Mouse (Mus musculus) natural killer cell, adult 2 months (primary cell): ENCODE measurements at regions not wholly inside any gene's neighbourhood (a gene's known extent, or its start where the extent isn't known, plus 50 kb on each side); places are given as distances from the start of the nearest gene placed in this dataset.

Source experiments
- DNase-seq, 2 experiments: peaks; one replicate each; pipeline ENCODE4 v3.0.0; 2022; ENCODE audit warnings: low spot score in 2 of 2

DNA sequence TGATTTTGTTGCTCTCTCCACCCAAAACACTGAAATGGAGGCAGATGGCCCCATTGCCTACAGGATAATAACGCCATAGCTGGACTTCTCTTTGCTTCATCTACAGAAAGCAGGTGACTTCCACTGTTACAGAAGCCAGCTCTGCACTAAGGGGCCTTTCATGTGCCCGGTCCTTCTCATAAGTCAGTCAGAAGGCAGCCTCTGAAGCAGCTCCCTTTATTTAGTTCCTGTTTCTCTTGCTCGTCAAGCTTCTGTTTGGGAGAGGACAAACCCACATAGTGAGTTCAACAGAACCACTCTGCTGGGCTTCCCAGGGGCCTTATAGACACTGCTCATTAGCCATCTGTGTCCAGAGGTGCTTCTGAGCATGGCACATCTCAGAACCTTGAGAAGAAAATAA lies 205.1 kb upstream of the Hhip start:
- DNase-seq, result no peak

DNA sequence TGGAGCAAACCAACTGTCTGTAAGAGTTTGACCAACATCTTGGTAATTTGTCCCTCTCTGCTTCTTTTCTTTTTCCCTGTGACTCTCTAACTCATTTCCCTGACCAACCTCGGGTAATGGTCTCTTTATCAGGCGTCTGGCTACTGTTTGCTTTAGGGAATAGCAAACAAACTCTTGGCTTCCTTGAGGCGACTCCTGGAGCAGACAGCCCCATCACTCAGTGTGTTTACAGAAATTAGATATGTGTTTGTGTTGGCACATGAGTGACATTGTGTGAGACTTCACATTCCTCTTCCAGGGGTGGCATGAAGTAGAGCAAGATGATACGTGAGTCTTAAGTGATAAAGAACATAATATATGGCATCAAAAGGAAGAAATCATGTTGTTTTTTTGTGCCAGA lies 195.7 kb upstream of the Hhip start:
- no peak for DNase-seq

DNA sequence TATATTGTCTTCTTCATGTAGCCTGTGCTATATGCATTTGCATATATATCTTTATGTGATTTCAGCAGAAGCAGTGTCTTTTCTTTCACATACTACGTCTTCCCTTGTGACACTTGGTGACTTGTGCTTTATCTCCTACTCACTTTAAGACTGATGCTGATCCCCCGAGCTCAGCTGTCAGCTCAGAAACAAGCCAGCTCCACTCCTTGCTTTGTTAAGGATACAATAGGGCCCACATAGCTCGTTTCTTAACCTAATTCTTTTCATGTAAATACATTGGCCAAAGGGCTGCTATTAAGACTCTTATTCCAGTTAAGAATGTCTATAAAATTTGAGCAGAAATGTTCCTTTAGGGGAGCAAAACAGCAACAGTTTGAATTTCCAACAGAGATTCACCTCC lies 193.8 kb upstream of the Hhip start:
- no peak for DNase-seq

DNA sequence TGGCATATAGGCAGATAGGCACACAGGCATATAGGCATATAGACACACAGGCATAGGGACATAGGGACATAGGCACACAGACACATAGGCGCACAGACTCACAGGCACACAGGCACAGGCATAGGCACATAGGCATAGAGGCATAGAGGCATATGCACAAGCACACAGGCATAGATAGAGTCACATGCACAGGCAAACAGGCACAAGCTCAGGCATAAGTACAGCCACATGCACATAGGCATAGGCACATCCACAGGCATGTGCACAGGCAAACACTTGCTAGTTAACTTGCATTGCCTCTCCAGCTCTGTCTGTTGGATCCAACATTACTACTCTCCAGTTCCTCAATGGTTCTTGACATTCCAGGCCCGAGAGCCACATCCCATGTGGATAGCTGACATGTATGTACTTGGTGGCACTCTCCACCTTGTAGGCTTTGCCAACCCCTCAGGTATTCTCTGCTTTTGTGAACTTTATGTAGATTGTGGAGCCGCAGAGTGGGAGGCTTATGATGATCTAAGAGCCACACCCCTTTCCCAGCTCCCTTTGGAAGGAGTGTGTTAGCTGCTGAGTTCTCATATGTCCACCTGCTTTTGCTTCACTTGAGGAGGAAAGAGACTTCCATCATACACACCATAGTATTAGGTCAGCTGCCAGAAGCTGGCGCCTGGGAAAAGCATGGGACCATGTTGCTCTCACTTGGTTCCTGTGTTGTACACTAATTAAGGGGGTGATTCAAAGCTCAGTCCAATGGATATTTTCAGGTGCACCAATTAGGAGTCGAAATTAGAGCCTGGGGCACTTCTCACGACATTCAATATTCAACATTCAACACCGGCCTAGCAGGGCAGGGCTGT lies 192.7 kb upstream of the Hhip start:
- DNase-seq, result no peak

DNA sequence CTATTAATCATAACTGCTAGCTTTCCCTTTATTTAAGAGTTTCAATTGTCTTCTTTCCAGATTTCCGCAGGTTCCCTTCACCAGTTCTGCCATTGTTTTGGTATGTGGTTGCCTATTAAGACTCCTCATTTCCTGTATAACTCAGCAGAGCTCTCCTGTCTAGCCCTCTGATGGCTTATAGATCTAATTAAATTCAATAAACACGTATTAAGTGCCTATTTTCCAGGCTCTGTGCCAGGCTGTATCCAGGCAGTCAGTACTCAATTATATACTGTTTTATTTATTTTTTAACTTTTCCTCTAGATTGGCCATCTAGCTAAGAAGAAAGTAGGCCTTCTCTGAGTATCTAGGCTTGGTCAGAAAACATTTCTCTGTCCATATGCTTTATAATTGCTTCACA lies 192.0 kb upstream of the Hhip start:
- no peak for DNase-seq

DNA sequence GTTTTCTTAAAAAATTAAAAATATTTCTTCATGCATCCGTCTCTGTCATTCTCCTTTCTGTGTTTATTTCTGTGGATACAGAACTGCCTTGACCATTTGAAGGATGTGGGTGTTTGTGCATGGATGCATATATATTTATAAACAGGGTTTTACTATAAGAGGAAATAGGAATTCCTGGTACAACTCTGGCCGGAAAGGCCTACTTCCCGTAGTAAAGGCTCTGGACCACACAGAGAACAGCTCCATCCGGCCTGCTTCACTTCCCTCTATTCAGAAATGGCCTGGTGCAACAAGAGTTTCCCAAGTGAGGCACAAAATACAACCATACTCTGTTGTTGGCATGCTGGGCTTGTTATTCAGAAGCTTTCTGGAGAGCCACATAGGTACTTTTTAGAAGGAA lies 182.1 kb upstream of the Hhip start:
- DNase-seq, result no peak

DNA sequence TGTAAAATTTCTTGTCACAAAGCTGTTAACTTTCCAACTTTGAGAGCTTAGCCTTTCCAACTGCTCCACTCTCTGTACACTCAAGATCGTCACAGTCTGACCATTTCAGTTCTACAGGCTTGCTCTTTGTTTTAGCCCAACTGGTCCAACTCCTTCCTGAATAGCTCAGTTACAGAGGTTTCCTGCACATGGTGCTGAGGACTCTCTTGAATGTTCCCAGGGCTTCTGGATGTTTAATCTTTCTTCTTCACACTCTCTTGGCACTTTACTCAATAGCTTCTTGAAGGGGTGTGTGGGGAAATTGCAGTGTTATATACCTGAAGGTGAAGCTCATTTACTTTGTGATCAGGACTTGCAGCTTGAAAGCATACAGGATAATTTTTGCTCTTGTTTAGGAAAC lies 152.6 kb upstream of the Hhip start:
- no peak for DNase-seq

DNA sequence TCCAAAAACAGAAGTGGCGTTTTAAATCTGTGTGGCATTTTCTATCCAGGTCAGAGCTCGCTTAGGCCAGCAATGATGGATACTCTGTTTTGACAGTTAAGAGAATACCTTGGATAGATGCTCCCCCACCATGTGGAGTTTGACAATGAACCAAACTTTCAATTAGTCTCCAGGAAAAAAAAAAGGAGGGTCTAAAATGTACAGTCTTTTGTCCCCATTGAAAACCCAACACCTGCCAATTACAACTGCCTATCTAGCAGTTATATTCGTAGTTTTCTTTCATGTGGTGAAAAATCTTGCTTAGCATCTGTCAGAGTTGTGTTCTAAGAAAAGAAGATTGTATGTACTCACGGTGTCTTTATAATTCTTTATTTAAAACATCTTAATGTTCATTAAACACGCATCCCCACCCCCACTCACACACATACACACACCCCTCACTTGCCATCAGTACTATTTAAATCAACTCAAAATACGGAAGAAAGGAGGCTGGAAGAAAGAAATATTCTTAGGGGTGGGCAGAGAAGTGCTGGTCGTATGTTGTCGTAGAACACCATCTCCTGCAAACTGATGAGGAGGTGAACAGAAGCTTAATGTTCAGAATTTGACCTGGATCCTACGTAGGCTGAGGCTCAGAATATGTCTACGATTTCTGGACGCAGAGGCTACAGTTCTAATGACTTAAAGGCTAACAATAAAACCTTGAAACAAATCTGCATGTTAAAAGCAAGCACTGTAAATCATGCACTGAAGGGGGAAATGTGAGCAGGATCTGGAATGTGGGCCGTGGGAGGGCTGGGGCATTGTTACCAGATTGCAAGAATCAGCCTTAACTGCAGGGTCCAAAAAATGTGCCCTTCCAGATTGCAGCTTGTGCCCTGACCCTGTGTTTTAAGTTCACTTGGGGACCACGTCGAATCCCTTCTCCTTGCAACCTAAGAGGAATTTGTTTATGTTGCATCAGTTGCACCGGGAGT lies 147.2 kb upstream of the Hhip start:
- no peak for DNase-seq

DNA sequence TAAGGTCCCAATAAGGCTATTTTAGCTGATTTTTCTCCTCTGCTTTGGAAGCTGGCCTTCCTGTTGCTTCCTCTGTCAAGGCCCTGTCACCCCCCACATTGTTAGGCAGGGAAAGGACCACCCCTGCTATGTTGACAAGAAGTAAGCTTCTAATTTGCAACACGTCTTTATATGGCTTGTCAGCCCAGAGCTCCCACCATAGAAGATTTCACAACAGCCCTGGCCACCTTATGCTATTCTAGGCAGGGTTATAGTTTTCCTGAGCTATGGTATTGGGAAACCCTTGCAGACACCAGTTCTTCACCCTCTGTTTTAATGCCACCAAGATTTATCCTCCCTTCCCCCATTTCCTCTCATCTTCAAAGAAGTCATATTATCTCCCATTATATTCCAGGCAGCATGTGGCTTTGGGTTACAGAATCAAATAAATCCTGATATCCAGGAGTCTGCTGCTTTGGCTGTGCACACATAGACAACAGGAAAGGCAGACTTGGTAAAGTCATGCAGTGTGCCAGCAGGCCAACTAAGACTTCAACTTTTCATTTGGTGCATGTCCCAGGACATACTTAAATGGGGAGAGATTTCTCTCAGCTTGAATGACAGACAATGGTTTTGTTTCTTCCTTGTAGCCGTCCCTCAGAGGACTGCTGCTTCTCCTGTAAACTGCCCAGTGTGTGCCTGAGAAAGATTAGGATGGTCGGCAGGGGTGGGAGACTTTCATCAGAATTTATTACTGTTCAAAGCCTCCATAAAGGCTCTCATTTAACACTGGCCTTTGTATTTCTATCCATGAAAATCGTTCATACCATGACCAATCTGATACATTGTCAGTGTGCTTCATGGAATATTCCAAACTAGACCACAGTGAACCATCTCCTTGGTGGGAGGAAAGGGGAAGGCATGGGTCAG lies 146.2 kb upstream of the Hhip start:
- no peak for DNase-seq

DNA sequence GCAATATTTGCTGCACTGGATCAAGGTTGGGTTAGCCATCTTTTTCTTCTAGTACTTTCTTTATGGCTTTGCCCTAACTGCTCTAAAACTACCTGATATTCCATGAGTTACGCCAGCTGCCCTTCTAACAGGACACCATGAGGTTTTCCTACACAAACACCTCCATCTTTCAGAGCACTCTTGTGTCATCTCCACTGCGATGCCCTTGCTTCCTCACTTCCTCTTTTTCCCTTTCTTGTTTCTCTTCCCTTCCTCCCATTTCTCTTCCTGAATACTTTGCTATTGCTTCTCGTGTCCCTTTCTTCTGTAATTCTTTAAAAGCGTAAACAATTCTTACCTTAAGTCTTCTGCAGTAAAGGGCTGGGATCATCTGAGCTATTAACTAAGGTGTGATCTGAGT lies 139.9 kb upstream of the Hhip start:
- no peak for DNase-seq

DNA sequence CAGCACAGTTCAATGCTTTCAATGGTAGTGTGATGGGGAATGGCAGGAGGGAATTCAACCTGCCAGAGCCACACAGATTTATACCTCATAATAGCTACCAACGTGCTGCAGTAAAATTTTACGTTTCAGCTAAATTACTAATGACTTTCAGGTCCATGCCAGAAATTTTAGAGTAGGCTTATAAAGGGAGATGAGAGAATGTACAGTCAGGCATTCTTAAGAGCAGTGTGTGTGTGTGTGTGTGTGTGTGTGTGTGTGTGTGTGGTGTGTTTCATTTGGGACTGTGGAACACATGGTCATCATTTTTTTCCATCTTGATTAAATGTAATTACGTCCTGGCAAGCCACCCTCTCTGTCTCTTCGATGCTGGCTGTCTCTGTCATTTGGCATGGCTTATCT lies 132.7 kb upstream of the Hhip start:
- no peak for DNase-seq

DNA sequence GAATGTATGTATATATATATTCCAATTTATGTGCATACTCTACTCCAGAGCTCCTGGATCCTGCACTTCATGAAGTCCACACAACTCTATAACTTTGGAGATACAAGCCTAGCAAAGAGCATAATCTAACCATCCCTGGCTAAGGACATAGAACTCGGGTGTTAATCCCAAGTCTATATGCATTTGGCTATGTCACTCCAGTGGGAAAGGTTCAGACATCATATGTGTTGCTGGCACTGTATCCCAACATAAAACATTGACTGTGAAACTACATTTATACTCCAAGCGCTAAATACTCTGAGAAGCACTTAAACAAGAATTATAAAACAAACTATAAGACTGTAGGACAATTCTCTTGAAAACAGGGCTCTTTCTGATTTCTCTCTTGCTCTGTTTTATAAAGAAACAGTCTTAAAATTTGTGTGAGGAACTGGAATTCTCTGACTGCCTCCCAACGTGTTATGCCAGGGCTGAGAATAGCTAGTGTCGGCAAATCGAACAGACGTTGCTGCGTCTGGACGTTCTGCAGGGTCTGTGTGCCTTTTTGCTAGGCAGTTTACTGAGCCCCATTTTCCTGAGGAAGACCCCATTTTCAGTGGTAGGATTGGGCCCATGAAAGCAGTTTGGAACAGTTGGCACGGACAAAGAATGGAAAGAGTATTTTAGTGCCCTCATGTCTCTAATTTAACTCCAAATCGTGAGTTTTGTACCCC lies 132.1 kb upstream of the Hhip start:
- DNase-seq, result no peak

DNA sequence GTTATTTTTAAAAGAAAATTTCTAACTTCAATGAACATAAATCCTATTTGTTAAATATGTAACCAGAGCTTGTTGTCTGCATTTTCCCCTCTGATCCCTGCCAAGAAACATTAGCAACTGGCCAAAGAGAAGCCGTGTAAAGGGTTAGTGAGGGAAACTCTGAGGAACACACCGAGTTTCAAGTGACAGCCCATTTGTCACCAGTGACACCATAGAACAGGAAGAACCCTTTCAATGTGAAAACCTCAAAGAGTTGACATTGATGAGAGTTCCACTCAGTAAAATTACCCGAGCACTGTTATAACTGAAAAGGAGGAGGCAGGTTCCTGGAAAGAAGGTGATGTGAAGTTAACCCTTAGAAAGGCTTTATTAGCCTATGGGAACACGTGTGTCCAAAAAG lies 127.5 kb upstream of the Hhip start:
- DNase-seq, result no peak

DNA sequence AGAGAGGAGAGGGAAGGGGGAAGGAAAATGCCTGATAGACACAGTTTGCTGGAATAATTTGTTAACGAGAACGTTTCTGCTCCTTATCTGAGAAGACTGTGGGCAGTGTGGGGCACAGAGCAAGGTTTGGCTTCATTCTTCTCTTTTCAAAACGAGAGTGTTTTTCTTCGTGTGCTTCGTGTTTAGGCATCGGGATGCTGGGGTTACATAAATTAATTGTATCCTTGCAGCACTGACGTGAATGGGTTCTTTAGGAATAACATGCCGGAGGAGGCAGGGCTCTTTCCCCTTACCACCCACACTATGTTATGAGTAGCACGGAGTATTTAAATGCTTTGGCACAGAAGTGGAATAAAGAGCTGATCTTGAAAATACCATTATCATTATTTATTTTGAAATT lies 110.9 kb upstream of the Hhip start:
- no peak for DNase-seq

DNA sequence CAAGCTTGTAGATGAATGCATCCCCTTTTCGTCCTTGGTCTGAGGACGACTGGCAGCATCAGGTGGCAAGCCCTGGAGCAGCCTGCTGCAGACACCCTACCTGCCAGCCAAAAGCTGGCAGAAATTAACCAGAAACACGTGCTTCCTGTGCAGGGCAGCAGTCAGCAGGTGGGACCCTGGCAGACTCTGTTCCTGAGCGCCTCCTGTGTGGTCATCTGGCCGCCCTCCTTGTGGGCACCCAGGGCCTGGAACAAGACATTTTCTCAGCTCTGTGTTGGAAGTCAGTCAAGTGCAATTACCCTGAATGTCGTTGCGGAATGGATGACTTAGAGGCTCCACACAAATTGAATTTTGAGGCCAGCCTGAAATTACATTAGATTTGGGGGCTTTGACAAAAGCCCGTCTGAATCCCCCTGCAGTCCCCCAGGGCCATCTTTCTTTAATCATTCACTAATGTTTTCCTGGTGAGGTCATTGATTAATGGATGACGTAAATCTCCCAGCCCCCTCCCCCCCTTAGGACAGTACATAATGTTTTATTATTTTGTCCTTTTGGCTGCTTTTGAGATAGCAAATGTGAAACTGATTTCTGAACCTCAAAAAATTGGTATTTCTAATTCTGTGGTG lies 91.8 kb upstream of the Hhip start:
- DNase-seq, result no peak

DNA sequence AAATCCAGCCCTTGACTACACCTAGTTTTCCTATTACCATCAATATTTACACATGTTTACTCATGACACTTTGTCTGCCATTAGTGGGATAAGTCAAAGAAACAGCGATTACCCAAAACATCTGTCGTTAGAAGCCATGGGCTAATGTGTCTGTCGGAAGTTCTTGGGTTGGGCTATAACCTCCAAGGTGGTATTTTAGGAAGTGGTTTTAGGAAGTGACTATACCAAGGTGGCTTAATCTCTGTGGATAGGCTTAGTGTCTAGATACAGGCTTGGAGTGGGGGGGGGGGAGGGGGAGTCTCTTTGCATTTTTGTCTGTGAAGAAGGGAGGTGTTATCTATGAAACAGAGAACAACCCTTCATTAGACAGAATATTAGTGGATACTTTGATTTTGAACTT lies 90.1 kb upstream of the Hhip start:
- no peak for DNase-seq

DNA sequence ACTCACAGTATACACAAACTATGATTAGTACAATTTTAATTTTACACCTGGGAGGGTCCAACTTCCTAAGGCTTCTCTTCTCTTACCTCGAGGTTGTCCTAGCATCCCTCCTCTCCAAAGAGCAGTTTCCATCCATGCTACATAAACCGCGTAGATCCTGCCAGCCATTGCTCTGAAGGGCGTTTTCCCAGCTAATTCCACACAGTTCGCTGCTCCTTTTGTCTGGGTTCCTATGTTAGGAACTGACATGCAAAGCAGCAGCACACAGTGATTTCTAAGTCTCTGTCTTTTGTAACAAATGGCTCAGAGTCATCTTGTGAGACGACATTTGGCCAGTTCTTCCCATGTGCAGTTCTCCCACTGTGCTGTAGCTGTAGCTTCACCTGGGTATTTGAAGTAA lies 80.7 kb upstream of the Hhip start:
- no peak for DNase-seq

DNA sequence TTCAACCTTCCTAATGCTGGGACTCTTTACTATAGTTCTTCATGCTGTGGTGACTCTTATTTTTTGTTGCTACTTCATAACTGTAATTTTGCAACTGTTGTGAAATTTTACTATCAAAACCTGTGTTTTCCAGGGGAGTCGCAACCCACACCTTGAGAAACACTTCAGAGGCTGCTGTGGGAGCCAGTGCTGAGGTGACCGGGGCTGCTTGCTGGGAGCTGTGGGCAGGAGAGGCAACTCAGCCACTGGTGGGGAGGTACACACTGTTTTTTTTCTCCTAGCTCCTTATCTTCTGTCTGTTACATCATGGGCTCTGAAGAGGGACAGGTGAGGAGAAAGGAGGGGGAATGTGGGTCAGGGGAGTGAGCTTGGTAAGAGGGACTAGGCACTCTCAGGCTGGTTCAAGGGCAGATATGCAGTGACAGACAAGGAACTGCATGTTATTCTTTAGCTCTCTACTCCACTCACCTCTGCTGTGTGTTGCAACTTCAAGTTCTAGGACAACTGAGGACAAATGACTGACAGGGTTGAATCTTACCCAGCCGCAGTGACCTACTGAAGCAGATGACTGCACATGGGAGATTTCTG lies 62.7 kb upstream of the Hhip start:
- DNase-seq, result no peak

DNA sequence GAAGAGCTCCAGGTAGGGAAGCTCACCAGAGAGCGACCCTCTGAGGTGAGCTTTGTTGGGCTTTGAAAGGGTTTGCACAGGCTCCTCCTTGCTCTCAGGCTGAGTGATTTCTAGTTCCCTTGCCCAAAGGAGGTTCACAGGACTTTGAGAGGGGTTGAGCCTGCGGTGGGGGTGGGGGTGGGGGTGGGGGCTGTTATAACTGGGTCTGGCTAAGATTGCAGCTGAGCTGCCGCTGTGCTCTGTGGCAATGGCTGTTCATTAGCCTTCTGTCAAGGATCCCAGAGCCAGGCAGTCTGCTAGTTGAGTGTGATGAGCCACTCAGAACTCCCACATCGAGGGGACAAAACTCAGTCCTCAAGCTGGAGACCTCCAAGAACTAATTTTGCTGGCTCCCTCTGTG lies 59.5 kb upstream of the Hhip start:
- no peak for DNase-seq
